Mouse (Mus musculus): Measurements from ENCODE around the gene Rhbdf2.

- no peak for TF ChIP-seq GATA1 (IDR thresholded peaks at IDR 0.05; ENCODE audit: borderline replicate concordance, low read length)
- TF ChIP-seq FLI1 (IDR thresholded peaks at IDR 0.05; ENCODE audit: low read length): no peak
Measured at GRCm38 (mm10) chr11:116646136-116646535, 19.3 kb upstream of the Rhbdf2 start.

Measured in megakaryocyte, embryonic 14.5 days (primary cell).